Mouse (Mus musculus) macrophage (primary cell): Measurements from ENCODE around the gene Sema3a. TPM values are rescaled to one million over a fixed set of nuclear protein-coding genes. Genes with fewer than 3 reads are reported as not detected.

Source experiments
- H3K27ac ChIP-seq: fragments of 350-480 bp; formaldehyde crosslinking; 2 replicates; pipeline ENCODE4 v1.9.0; 2021
- H3K36me3 ChIP-seq: fragments of 350-480 bp; formaldehyde crosslinking; 2 replicates; pipeline ENCODE4 v1.9.0; 2021; ENCODE audit errors: inconsistent target
- H3K4me3 ChIP-seq: fragments of 350-480 bp; formaldehyde crosslinking; 2 replicates; pipeline ENCODE4 v1.9.0; 2021; ENCODE audit errors: inconsistent target
- H3K79me2 ChIP-seq: fragments of 350-480 bp; formaldehyde crosslinking; 2 replicates; pipeline ENCODE4 v1.9.0; 2021; ENCODE audit errors: inconsistent target
- WGBS: methylation state at CpG from one replicate; pipeline ENCODE4 v1.1.7; 2026; ENCODE audit warnings: inconsistent platforms; ENCODE audit not compliant: missing documents; 5-methylcytosine and 5-hydroxymethylcytosine counted together
- polyA plus RNA-seq: library from polyadenylated mRNA; stranded (reverse); fragments of 250-400 nt; gene quantifications from 3 replicates; pipeline ENCODE4 v1.2.4, GENCODE M21; 2018; ENCODE audit warnings: inconsistent platforms
- total RNA-seq, 78 experiments: library from RNA; depleted of rRNA; stranded (reverse); fragments of 250-400 nt; gene quantifications; 1 replicate in 9 of 78; 2 replicates in 24 of 78; 3 replicates in 43 of 78; 4 replicates in 2 of 78; pipeline ENCODE4 v1.2.4; 2018; ENCODE audit warnings: inconsistent platforms in 56 of 78

Gene Sema3a
- 1 to 10 TPM in 2 of 26 experiments, under 1 TPM in 2, not detected in 22; 0.16 to 3.7 (median 1.3) TPM for total RNA-seq (2018; cell fraction: chromatin; rRNA removed)
- total RNA-seq (2018; cell fraction: cytosol; rRNA removed) = under 1 TPM in 4 of 26 experiments, not detected in 22; under 0.01 to 0.05 (median 0.04) TPM
- under 1 TPM in 3 of 26 experiments, not detected in 23; 0.11 to 0.79 (median 0.23) TPM for total RNA-seq (2018; cell fraction: nucleus; rRNA removed)
- polyA plus RNA-seq = 0.04 TPM in 1 of 3 replicates, not detected in the others

DNA sequence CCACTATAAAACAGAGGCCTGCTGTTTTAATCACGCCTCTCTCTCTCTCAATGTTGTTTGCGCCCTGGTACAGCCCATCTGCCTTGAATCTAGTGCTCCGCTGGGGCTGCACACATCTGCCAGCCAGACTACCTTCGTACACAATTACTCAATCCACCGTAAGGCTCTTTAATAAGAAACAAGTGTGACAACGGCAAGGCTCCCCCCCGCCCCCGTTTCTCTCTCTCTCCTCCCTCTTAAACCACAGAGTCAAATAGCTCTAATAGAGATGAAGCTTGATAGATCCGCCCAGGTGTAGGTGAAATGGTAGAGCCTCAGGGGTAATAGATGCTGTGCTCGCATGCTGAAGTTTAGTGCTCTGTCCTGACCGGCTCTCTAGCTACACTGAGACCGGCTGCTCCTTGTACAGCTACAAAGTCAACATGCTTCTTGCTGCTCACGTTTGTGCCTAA, at the start of gene Sema3a:
Gene Sema3a (plus strand): TSS at position 174 of the 452 bp plus-strand sequence.
- Histone ChIP-seq H3K79me2 (no peaks in the 10 kb centered on the region), H3K4me3 (no peak within 1 kb of the TSS), H3K27ac (no peak within 1 kb of the TSS), H3K36me3 (no peaks in the 10 kb centered on the region)
- WGBS = 82% methylated on average over 13 of the region's 13 CpGs

DNA sequence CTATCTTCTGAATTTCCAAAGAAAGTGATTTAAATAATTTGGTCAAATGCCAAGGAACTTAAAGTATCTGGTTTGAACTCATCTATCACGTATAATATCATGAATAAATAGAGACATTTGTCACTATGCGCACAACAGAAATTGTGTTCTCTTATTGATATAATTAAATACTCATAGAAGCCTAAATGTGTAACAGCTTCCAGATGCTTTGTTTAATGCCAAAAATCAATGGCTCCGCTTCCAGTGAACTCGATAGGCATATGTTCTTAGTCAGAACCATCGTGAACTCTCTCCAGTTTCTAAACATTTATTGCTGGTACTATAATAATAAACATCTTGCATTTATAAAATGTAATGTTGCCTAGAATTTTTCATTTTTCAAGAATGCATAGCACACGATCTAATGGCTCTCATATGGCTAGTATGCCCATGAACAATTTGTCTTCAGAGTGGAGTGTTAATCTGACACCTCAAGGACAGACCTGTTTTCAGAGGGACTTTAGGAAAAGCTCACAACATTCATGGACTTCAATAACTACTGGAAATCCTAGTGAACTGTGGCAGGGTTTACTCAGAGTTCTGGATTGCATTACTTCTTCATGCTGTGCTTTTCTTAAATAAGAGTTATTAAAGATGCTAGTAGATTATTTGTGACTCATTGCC, 40.3 kb upstream of the Sema3a start:
- H3K36me3 ChIP-seq = no peaks in the 10 kb centered on the region
- H3K79me2 ChIP-seq = no peaks in the 10 kb centered on the region
- WGBS = 87% methylated on average over 6 of the region's 6 CpGs

GRCm38 (mm10) chr5:13090431-13090830, 34.8 kb upstream of the Sema3a start:
- 90% methylated on average over 1 of the region's 1 CpGs for WGBS

More for the DNA sequence above, 40.3 kb upstream of the Sema3a start:
- Histone ChIP-seq H3K27ac (no peak overlapping the region), H3K4me3 (no peak overlapping the region)

DNA sequence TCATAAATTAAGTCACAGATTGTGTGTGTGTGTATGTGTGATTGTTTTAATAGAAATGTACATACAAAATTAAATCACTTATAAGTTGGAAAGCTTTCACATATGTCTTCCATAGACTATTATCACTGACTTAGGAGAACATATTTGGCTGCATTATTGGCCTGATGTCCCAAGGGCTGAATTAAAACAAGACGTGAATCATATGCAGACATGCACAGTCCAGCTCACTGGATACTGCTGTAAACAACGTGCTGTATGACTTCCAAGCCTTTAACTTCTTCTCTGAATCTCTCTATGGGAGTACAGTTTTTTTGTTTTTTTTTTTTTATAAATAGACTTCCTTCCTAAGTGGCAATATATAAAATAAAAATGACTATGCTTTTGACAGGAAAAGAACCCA, 15.7 kb upstream of the Sema3a start:
- Histone ChIP-seq H3K79me2 (no peaks in the 10 kb centered on the region), H3K36me3 (no peaks in the 10 kb centered on the region), H3K4me3 (no peak overlapping the region), H3K27ac (no peak overlapping the region)
- WGBS = 28% methylated on average over 2 of the region's 2 CpGs

More at GRCm38 (mm10) chr5:13090431-13090830, 34.8 kb upstream of the Sema3a start:
- H3K79me2 ChIP-seq = no peaks in the 10 kb centered on the region
- no peaks in the 10 kb centered on the region for H3K36me3 ChIP-seq
- no peak overlapping the region for H3K4me3 ChIP-seq
- H3K27ac ChIP-seq = no peak overlapping the region

GRCm38 (mm10) chr5:13117236-13117635, 8.0 kb upstream of the Sema3a start:
- H3K4me3 ChIP-seq = no peak overlapping the region
- H3K27ac ChIP-seq = no peak overlapping the region
- no peaks in the 10 kb centered on the region for H3K79me2 ChIP-seq
- no peaks in the 10 kb centered on the region for H3K36me3 ChIP-seq
- WGBS = 90% methylated on average over 8 of the region's 8 CpGs

- Histone ChIP-seq H3K36me3 (no peaks in the 10 kb centered on the region), H3K27ac (no peak overlapping the region), H3K4me3 (no peak overlapping the region), H3K79me2 (no peaks in the 10 kb centered on the region)
- 92% methylated on average over 9 of the region's 9 CpGs for WGBS
These were observed 543 bp downstream of the Sema3a start for GRCm38 (mm10) chr5:13125757-13126156.

GRCm38 (mm10) chr5:13126196-13126595, 982 bp downstream of the Sema3a start:
- Histone ChIP-seq H3K36me3 (no peaks in the 10 kb centered on the region), H3K79me2 (no peaks in the 10 kb centered on the region), H3K27ac (no peak overlapping the region), H3K4me3 (no peak overlapping the region)
- WGBS = 91% methylated on average over 4 of the region's 4 CpGs

- WGBS = 93% methylated on average over 3 of the region's 3 CpGs
These were observed 1.9 kb downstream of the Sema3a start for GRCm38 (mm10) chr5:13127121-13127520.

DNA sequence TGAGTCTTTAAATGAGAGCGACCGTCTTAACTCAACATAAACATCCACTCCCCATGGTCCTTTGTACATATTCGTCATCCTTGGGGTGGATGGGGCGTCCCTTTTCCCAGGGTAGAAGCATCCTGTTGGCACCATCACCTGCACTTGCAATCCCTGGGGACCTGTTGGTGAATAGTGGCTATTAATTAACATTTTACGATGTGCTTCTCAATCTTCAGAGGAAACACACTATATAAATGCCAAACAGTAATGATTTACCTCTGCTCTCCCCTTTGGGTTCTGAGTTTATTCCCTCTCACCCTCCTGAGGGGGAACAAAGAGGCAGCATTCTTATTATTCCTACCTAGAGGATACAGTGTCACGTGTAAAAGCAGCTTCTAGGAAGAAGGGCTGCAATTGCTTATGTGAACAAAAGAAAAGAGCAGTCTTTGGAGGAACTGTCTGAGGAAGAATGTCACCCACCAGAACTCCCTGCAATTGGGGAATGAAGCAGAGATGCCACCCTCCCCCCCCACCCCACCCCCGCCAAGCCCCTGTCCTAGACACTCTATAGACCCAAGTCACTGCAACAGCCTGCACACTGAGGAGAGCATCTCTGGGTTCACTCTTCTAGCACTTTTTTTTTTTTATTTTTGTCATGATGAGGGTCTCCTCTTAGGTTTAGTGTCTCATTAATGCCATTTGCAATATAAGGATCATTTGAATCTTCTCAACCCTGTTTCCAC, 19.7 kb downstream of the Sema3a start:
- Histone ChIP-seq H3K27ac (no peak overlapping the region), H3K4me3 (no peak overlapping the region), H3K79me2 (no peaks in the 10 kb centered on the region), H3K36me3 (no peaks in the 10 kb centered on the region)
- WGBS = 63% methylated on average over 7 of the region's 7 CpGs

More at GRCm38 (mm10) chr5:13127121-13127520, 1.9 kb downstream of the Sema3a start:
- no peaks in the 10 kb centered on the region for H3K79me2 ChIP-seq
- H3K4me3 ChIP-seq = no peak overlapping the region
- no peak overlapping the region for H3K27ac ChIP-seq
- H3K36me3 ChIP-seq = no peaks in the 10 kb centered on the region

DNA sequence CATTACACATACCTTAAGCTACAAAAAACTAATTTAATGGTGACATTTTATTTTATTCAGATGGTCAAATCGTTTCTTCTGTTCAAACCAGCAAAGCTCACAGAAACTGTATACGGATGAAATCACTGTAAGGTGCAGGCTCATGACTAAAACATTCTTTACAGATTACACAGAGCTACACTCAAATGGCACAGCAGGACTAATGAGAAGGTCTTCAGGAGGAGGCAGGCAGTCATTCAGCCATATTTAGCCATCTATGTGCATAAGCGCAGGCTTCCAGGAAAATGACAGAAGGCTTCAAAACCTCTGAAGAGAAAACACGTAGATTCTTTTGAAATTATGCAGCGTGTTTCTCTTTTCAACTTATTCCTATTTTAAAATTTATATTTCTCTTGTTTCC, 24.7 kb downstream of the Sema3a start:
- H3K27ac ChIP-seq = no peak overlapping the region
- H3K79me2 ChIP-seq = no peaks in the 10 kb centered on the region
- H3K36me3 ChIP-seq = no peaks in the 10 kb centered on the region
- WGBS = 84% methylated on average over 4 of the region's 5 CpGs
- no peak overlapping the region for H3K4me3 ChIP-seq

- 100% methylated on average over 2 of the region's 2 CpGs for WGBS
- H3K4me3 ChIP-seq = no peak overlapping the region
- H3K27ac ChIP-seq = no peak overlapping the region
- no peaks in the 10 kb centered on the region for H3K79me2 ChIP-seq
- no peaks in the 10 kb centered on the region for H3K36me3 ChIP-seq
These were observed 25.8 kb downstream of the Sema3a start for GRCm38 (mm10) chr5:13151002-13151401.

- Histone ChIP-seq H3K27ac (no peak overlapping the region), H3K36me3 (no peaks in the 10 kb centered on the region), H3K4me3 (no peak overlapping the region), H3K79me2 (no peaks in the 10 kb centered on the region)
- 82% methylated on average over 5 of the region's 5 CpGs for WGBS
These were observed 32.8 kb downstream of the Sema3a start for GRCm38 (mm10) chr5:13157761-13158612.

DNA sequence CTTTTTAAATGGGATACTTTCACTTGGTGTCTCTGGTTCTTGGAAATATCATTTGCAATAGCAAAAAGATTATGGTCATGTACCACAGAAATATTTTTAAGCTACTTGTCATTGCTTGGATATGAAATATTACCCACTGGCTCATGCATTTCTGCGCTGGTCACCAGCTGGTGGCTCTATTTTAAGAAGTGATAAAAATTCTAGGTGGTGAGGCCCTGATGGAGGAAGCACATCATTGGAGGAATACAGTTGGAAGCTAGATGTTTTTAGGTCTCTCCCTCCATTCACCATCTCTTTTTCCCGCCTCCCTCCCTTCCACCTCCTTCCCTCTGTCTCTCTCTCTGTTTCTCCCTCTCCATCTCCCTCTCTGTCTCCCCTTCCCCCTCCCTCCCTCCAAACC, 57.0 kb downstream of the Sema3a start:
- H3K4me3 ChIP-seq = no peak overlapping the region
- 58% methylated on average over 2 of the region's 2 CpGs for WGBS
- H3K27ac ChIP-seq = no peak overlapping the region
- H3K79me2 ChIP-seq = no peaks in the 10 kb centered on the region
- H3K36me3 ChIP-seq = no peaks in the 10 kb centered on the region

GRCm38 (mm10) chr5:13197886-13198285, 72.7 kb downstream of the Sema3a start:
- WGBS = 57% methylated on average over 3 of the region's 3 CpGs
- H3K36me3 ChIP-seq = no peaks in the 10 kb centered on the region
- H3K79me2 ChIP-seq = no peaks in the 10 kb centered on the region
- H3K27ac ChIP-seq = no peak overlapping the region
- H3K4me3 ChIP-seq = no peak overlapping the region
